Mouse (Mus musculus): ENCODE measurements around the gene Plpp1.
A peak's percentile ranks its signal among the peaks of the same experiment; 100 is the strongest.

Gene Plpp1

GRCm38 (mm10) chr13:112800597-112801380 is at the start of gene Plpp1:
TSS of gene Plpp1 (plus strand) at chr13:112800792.
- DNase-seq (ENCODE audit: extremely low spot score, low read depth, low spot score) = peak; percentile 52

GRCm38 (mm10) chr13:112751454-112752308 is 48.9 kb upstream of the Plpp1 start:
- no peak for DNase-seq (ENCODE audit: extremely low spot score, low read depth, low spot score)

- DNase-seq (ENCODE audit: extremely low spot score, low read depth, low spot score) = no peak
Measured at GRCm38 (mm10) chr13:112752309-112752975, 48.1 kb upstream of the Plpp1 start.

GRCm38 (mm10) chr13:112753522-112753921 is 47.1 kb upstream of the Plpp1 start:
- DNase-seq (ENCODE audit: extremely low spot score, low read depth, low spot score) = no peak

- DNase-seq (ENCODE audit: extremely low spot score, low read depth, low spot score) = no peak
Measured at GRCm38 (mm10) chr13:112754871-112755270, 45.7 kb upstream of the Plpp1 start.

- DNase-seq (ENCODE audit: extremely low spot score, low read depth, low spot score) = no peak
Measured at GRCm38 (mm10) chr13:112755507-112756010, 45.0 kb upstream of the Plpp1 start.

GRCm38 (mm10) chr13:112757395-112757794 is 43.2 kb upstream of the Plpp1 start:
- DNase-seq (ENCODE audit: extremely low spot score, low read depth, low spot score) = no peak

- DNase-seq (ENCODE audit: extremely low spot score, low read depth, low spot score) = no peak
Measured at GRCm38 (mm10) chr13:112758546-112759090, 42.0 kb upstream of the Plpp1 start.

- no peak for DNase-seq (ENCODE audit: extremely low spot score, low read depth, low spot score)
Measured at GRCm38 (mm10) chr13:112759364-112759763, 41.2 kb upstream of the Plpp1 start.

GRCm38 (mm10) chr13:112759777-112760537 is 40.6 kb upstream of the Plpp1 start:
- DNase-seq (ENCODE audit: extremely low spot score, low read depth, low spot score) = no peak

GRCm38 (mm10) chr13:112760538-112760881 is 40.1 kb upstream of the Plpp1 start:
- no peak for DNase-seq (ENCODE audit: extremely low spot score, low read depth, low spot score)

- no peak for DNase-seq (ENCODE audit: extremely low spot score, low read depth, low spot score)
Measured at GRCm38 (mm10) chr13:112761787-112762186, 38.8 kb upstream of the Plpp1 start.

- DNase-seq (ENCODE audit: extremely low spot score, low read depth, low spot score) = no peak
Measured at GRCm38 (mm10) chr13:112762548-112762947, 38.0 kb upstream of the Plpp1 start.

- DNase-seq (ENCODE audit: extremely low spot score, low read depth, low spot score) = no peak
Measured at GRCm38 (mm10) chr13:112763531-112764091, 37.0 kb upstream of the Plpp1 start.

GRCm38 (mm10) chr13:112764556-112764955 is 36.0 kb upstream of the Plpp1 start:
- no peak for DNase-seq (ENCODE audit: extremely low spot score, low read depth, low spot score)

- DNase-seq (ENCODE audit: extremely low spot score, low read depth, low spot score) = no peak
Measured at GRCm38 (mm10) chr13:112765654-112766053, 34.9 kb upstream of the Plpp1 start.

GRCm38 (mm10) chr13:112770528-112771328 is 29.9 kb upstream of the Plpp1 start:
- DNase-seq (ENCODE audit: extremely low spot score, low read depth, low spot score) = no peak

GRCm38 (mm10) chr13:112771447-112772208 is 29.0 kb upstream of the Plpp1 start:
- no peak for DNase-seq (ENCODE audit: extremely low spot score, low read depth, low spot score)
